Mouse (Mus musculus): ENCODE measurements at regions not wholly inside any gene's neighbourhood (a gene's known extent, or its start where the extent isn't known, plus 50 kb on each side); places are given as distances from the start of the nearest gene placed in this dataset.

DNA sequence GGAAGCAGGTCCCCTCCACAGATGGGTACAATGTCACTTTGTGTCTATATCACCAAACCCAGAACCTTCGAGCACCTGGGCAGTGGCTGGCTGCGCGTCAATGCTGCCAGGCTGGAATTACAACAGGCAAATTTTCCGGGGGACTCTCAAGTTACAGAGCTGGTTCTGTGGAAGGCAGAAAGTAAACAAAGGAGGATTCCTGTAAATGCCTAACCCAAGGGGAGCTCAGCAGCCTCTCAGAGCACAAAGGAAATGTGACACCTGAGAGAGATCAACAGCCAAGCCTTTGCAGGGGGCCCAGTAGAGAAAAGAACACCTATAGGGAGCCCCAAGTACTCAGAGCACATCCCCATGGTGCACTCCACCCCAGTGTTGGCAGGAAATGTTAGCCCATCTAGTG is 70.7 kb downstream of the Setd4 start:
- no peak for ATAC-seq (ENCODE audit: insufficient number of reproducible peaks, low FRiP score, low TSS enrichment, low read depth)

DNA sequence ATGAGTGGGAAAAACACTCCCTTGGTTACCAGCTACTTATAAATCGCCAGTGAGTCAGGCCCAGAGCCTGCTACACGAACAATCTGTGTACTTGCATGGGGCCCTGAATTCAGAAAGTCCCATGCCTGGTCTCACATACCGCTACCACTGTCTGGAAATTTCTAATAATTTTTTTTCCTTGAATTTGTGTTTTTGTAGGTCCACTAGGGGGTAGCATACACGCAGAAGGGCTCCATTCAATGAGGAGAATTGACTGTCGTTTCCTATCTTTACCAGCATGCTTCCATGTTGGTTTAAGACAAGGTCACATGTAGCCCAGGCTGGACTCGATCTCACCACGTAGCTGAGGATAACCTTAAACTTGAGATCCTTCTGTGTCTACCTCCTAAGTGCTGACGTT is 71.9 kb downstream of the Setd4 start:
- Histone ChIP-seq H3K4me2 (ENCODE audit: low read depth, severe bottlenecking) (no peak overlapping the region), H3K9ac (ENCODE audit: low read length) (no peak overlapping the region)
- DNase-seq (ENCODE audit: low spot score): no peak

More for the DNA sequence above, 70.7 kb downstream of the Setd4 start:
- H3K9ac ChIP-seq (ENCODE audit: low read length): no peak overlapping the region
- DNase-seq (ENCODE audit: low spot score): no peak
- H3K36me3 ChIP-seq (ENCODE audit: control insufficient read depth, insufficient read depth, low read length): no peaks in the 10 kb centered on the region
- H3K9me3 ChIP-seq (ENCODE audit: control insufficient read depth, low read length): no peaks in the 10 kb centered on the region
- no peaks in the 10 kb centered on the region for H3K4me1 ChIP-seq (ENCODE audit: control insufficient read depth, insufficient read depth, low read length)
- no peak overlapping the region for H3K27ac ChIP-seq (replicated peaks; ENCODE audit: low read depth, low read length)
- H3K4me2 ChIP-seq (ENCODE audit: low read depth, severe bottlenecking): no peak overlapping the region
- WGBS: 10% methylated on average over 4 of the region's 4 CpGs
- no peaks in the 10 kb centered on the region for H3K27me3 ChIP-seq (ENCODE audit: control insufficient read depth, insufficient read depth, low read length)
- no peak overlapping the region for H3K4me3 ChIP-seq (ENCODE audit: low read depth, low read length)

DNA sequence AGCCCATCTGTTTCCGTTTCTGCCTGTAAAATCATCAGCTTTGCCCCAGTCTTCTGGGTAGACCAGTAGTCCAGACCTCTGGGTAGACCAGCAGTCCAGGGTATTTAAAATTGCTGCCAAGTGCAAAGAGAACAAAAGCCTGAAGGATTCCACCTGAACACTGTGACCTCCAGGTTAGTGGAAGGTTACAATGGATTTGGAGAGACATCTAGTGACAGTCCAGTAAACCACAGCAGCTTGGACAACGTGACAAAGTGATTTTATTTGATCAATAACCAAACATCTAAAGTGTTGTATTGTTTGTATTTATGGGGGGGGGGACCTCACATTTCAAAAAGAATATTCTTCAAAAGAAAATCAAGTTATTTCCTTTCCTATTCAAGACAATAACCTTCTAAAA is 81.4 kb downstream of the Setd4 start:
- Histone ChIP-seq H3K9me3 (ENCODE audit: control insufficient read depth, low read length) (no peaks in the 10 kb centered on the region), H3K36me3 (ENCODE audit: control insufficient read depth, insufficient read depth, low read length) (no peaks in the 10 kb centered on the region), H3K4me2 (ENCODE audit: low read depth, severe bottlenecking) (no peak overlapping the region), H3K4me3 (ENCODE audit: low read depth, low read length) (no peak overlapping the region), H3K27me3 (ENCODE audit: control insufficient read depth, insufficient read depth, low read length) (no peaks in the 10 kb centered on the region), H3K27ac (replicated peaks; ENCODE audit: low read depth, low read length) (no peak overlapping the region), H3K4me1 (ENCODE audit: control insufficient read depth, insufficient read depth, low read length) (no peaks in the 10 kb centered on the region), H3K9ac (ENCODE audit: low read length) (no peak overlapping the region)
- no peak for DNase-seq (ENCODE audit: low spot score)
- 73% methylated on average over 2 of the region's 2 CpGs for WGBS
- no peak for ATAC-seq (ENCODE audit: insufficient number of reproducible peaks, low FRiP score, low TSS enrichment, low read depth)

More for the DNA sequence above, 71.9 kb downstream of the Setd4 start:
- Histone ChIP-seq H3K9me3 (ENCODE audit: control insufficient read depth, low read length) (no peaks in the 10 kb centered on the region), H3K4me3 (ENCODE audit: low read depth, low read length) (no peak overlapping the region), H3K27ac (replicated peaks; ENCODE audit: low read depth, low read length) (no peak overlapping the region), H3K27me3 (ENCODE audit: control insufficient read depth, insufficient read depth, low read length) (no peaks in the 10 kb centered on the region), H3K36me3 (ENCODE audit: control insufficient read depth, insufficient read depth, low read length) (no peaks in the 10 kb centered on the region), H3K4me1 (ENCODE audit: control insufficient read depth, insufficient read depth, low read length) (no peaks in the 10 kb centered on the region)
- ATAC-seq (ENCODE audit: insufficient number of reproducible peaks, low FRiP score, low TSS enrichment, low read depth): no peak
- 81% methylated on average over 8 of the region's 8 CpGs for WGBS

- H3K9me3 ChIP-seq (ENCODE audit: control insufficient read depth, low read length): no peaks in the 10 kb centered on the region
- no peaks in the 10 kb centered on the region for H3K27me3 ChIP-seq (ENCODE audit: control insufficient read depth, insufficient read depth, low read length)
- ATAC-seq (ENCODE audit: insufficient number of reproducible peaks, low FRiP score, low TSS enrichment, low read depth) (no peak), DNase-seq (ENCODE audit: low spot score) (no peak)
- no peak overlapping the region for H3K9ac ChIP-seq (ENCODE audit: low read length)
- no peak overlapping the region for H3K4me3 ChIP-seq (ENCODE audit: low read depth, low read length)
- H3K4me1 ChIP-seq (ENCODE audit: control insufficient read depth, insufficient read depth, low read length): no peaks in the 10 kb centered on the region
- no peak overlapping the region for H3K4me2 ChIP-seq (ENCODE audit: low read depth, severe bottlenecking)
- H3K27ac ChIP-seq (replicated peaks; ENCODE audit: low read depth, low read length): no peak overlapping the region
- WGBS: 75% methylated on average over 3 of the region's 3 CpGs
- no peaks in the 10 kb centered on the region for H3K36me3 ChIP-seq (ENCODE audit: control insufficient read depth, insufficient read depth, low read length)
Observed at GRCm38 (mm10) chr16:93520481-93520880, 83.4 kb downstream of the Setd4 start.

DNA sequence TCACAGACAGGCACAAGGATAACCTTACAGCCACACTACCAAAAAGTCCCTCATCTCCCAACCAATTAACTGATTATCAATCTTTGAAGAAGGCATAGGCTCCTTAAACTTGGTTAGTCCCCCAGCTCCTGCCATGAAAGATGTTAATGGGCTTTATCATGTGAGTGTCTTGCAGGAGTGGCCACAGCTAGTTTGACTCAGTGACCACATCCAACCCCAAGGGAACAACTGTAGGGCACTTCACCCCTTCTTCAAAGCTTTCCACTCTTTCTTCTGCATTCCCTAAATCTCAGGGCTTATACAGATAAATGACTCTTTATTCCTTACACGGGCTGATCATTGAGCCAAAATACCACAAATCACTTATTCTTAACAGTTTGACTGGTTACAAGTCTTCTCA is 85.2 kb downstream of the Setd4 start:
- DNase-seq (ENCODE audit: low spot score) (no peak), ATAC-seq (ENCODE audit: insufficient number of reproducible peaks, low FRiP score, low TSS enrichment, low read depth) (no peak)
- Histone ChIP-seq H3K9me3 (ENCODE audit: control insufficient read depth, low read length) (no peaks in the 10 kb centered on the region), H3K36me3 (ENCODE audit: control insufficient read depth, insufficient read depth, low read length) (no peaks in the 10 kb centered on the region), H3K4me1 (ENCODE audit: control insufficient read depth, insufficient read depth, low read length) (no peaks in the 10 kb centered on the region), H3K27me3 (ENCODE audit: control insufficient read depth, insufficient read depth, low read length) (no peaks in the 10 kb centered on the region), H3K4me2 (ENCODE audit: low read depth, severe bottlenecking) (no peak overlapping the region), H3K4me3 (ENCODE audit: low read depth, low read length) (no peak overlapping the region), H3K27ac (replicated peaks; ENCODE audit: low read depth, low read length) (no peak overlapping the region), H3K9ac (ENCODE audit: low read length) (no peak overlapping the region)
- 88% methylated on average over 1 of the region's 1 CpGs for WGBS

DNA sequence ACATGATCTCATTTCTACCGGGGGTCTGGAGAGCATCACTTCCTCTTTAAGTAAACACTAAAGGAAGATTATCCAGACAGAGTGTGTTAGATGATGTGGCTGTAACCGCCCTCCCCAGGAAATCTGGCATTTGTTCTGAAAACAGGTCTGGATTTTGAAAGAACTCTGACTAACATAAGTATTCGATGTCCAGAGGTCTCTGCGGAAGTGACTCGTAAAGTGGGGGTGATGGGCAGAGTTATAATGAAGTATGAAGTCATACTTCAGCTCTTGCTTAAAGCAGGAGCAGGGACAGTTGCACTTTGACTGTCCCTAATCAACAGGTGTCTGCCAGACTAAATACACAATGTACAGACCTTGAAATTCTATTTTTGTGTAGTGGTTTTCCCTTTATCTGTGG is 87.1 kb downstream of the Setd4 start:
- WGBS: 59% methylated on average over 5 of the region's 5 CpGs
- no peaks in the 10 kb centered on the region for H3K4me1 ChIP-seq (ENCODE audit: control insufficient read depth, insufficient read depth, low read length)
- H3K4me2 ChIP-seq (ENCODE audit: low read depth, severe bottlenecking): no peak overlapping the region
- ATAC-seq (ENCODE audit: insufficient number of reproducible peaks, low FRiP score, low TSS enrichment, low read depth): no peak
- H3K36me3 ChIP-seq (ENCODE audit: control insufficient read depth, insufficient read depth, low read length): no peaks in the 10 kb centered on the region
- H3K27ac ChIP-seq (replicated peaks; ENCODE audit: low read depth, low read length): no peak overlapping the region
- no peak for DNase-seq (ENCODE audit: low spot score)
- no peak overlapping the region for H3K9ac ChIP-seq (ENCODE audit: low read length)
- H3K4me3 ChIP-seq (ENCODE audit: low read depth, low read length): no peak overlapping the region
- no peaks in the 10 kb centered on the region for H3K9me3 ChIP-seq (ENCODE audit: control insufficient read depth, low read length)
- H3K27me3 ChIP-seq (ENCODE audit: control insufficient read depth, insufficient read depth, low read length): no peaks in the 10 kb centered on the region

DNA sequence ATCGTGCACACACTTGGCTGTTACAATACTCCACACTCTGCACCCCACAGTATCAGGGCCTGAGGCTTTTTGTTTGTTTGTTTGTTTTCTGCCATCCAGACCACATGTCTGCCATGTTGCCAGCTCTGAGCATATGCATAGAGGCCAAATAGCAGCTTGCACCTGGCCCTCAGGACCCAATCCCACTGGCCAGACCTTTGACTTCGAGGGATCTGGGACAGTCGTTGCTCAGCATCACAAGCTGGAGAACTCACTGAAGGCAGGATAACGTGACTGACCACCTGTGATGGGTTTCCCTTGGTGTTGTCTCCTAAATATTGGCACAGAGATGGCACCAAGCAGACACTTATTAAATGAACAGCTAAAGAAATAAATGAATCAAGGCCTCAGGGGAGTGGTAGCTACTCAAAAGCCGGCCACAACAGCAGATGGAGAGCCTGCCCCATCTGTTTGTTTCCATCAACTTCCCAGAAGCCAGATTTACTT is 88.4 kb downstream of the Setd4 start:
- Histone ChIP-seq H3K9ac (ENCODE audit: low read length) (no peak overlapping the region), H3K9me3 (ENCODE audit: control insufficient read depth, low read length) (no peaks in the 10 kb centered on the region), H3K27me3 (ENCODE audit: control insufficient read depth, insufficient read depth, low read length) (no peaks in the 10 kb centered on the region), H3K4me1 (ENCODE audit: control insufficient read depth, insufficient read depth, low read length) (no peaks in the 10 kb centered on the region), H3K4me2 (ENCODE audit: low read depth, severe bottlenecking) (no peak overlapping the region), H3K4me3 (ENCODE audit: low read depth, low read length) (no peak overlapping the region), H3K27ac (replicated peaks; ENCODE audit: low read depth, low read length) (no peak overlapping the region), H3K36me3 (ENCODE audit: control insufficient read depth, insufficient read depth, low read length) (no peaks in the 10 kb centered on the region)
- no peak for ATAC-seq (ENCODE audit: insufficient number of reproducible peaks, low FRiP score, low TSS enrichment, low read depth)
- WGBS: 75% methylated on average over 5 of the region's 5 CpGs
- DNase-seq (ENCODE audit: low spot score): no peak

- no peak overlapping the region for H3K9ac ChIP-seq (ENCODE audit: low read length)
- no peak for ATAC-seq (ENCODE audit: insufficient number of reproducible peaks, low FRiP score, low TSS enrichment, low read depth)
- no peaks in the 10 kb centered on the region for H3K27me3 ChIP-seq (ENCODE audit: control insufficient read depth, insufficient read depth, low read length)
- no peak overlapping the region for H3K4me3 ChIP-seq (ENCODE audit: low read depth, low read length)
- H3K4me1 ChIP-seq (ENCODE audit: control insufficient read depth, insufficient read depth, low read length): no peaks in the 10 kb centered on the region
- H3K36me3 ChIP-seq (ENCODE audit: control insufficient read depth, insufficient read depth, low read length): no peaks in the 10 kb centered on the region
- no peaks in the 10 kb centered on the region for H3K9me3 ChIP-seq (ENCODE audit: control insufficient read depth, low read length)
- no peak for DNase-seq (ENCODE audit: low spot score)
- no peak overlapping the region for H3K27ac ChIP-seq (replicated peaks; ENCODE audit: low read depth, low read length)
- WGBS: 91% methylated on average over 5 of the region's 5 CpGs
- no peak overlapping the region for H3K4me2 ChIP-seq (ENCODE audit: low read depth, severe bottlenecking)
Observed at GRCm38 (mm10) chr16:93513616-93514041, 90.2 kb downstream of the Setd4 start.

- H3K27ac ChIP-seq (replicated peaks; ENCODE audit: low read depth, low read length): no peak overlapping the region
- no peaks in the 10 kb centered on the region for H3K9me3 ChIP-seq (ENCODE audit: control insufficient read depth, low read length)
- no peak overlapping the region for H3K4me2 ChIP-seq (ENCODE audit: low read depth, severe bottlenecking)
- H3K4me3 ChIP-seq (ENCODE audit: low read depth, low read length): no peak overlapping the region
- 73% methylated on average over 4 of the region's 4 CpGs for WGBS
- H3K36me3 ChIP-seq (ENCODE audit: control insufficient read depth, insufficient read depth, low read length): no peaks in the 10 kb centered on the region
- no peaks in the 10 kb centered on the region for H3K27me3 ChIP-seq (ENCODE audit: control insufficient read depth, insufficient read depth, low read length)
- DNase-seq (ENCODE audit: low spot score): no peak
- H3K4me1 ChIP-seq (ENCODE audit: control insufficient read depth, insufficient read depth, low read length): no peaks in the 10 kb centered on the region
- H3K9ac ChIP-seq (ENCODE audit: low read length): no peak overlapping the region
- no peak for ATAC-seq (ENCODE audit: insufficient number of reproducible peaks, low FRiP score, low TSS enrichment, low read depth)
Observed at GRCm38 (mm10) chr16:93511988-93512387, 91.9 kb downstream of the Setd4 start.

Data from limb, embryonic 11.5 days (tissue).